Mouse (Mus musculus) testis, postnatal 10 days (tissue): ENCODE measurements at regions not wholly inside any gene's neighbourhood (a gene's known extent, or its start where the extent isn't known, plus 50 kb on each side); places are given as distances from the start of the nearest gene placed in this dataset.

Experiments used
- DNase-seq: peaks from one replicate; pipeline ENCODE4 v3.0.0; 2021; ENCODE audit warnings: low spot score

DNA sequence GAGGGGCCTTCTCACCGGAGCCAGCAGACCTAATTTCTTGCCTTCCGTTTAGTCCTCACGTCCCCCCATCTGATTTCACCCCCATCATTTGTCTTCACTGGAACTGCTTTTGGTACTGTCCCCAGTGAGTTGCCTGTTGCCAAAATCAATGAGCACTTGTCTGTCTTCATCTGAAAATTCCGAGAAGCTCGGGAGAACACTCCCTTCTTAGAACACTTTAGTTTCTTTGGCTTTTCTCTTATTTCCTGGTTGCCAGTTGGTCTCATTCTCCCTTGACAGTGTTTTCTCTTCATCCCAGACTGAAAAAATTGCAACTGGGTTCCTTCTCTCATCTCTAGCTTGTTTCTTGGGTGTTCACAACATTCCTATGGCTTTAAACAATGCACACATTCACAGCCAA, 305.2 kb upstream of the Gm9747 start:
- DNase-seq, result no peak

DNA sequence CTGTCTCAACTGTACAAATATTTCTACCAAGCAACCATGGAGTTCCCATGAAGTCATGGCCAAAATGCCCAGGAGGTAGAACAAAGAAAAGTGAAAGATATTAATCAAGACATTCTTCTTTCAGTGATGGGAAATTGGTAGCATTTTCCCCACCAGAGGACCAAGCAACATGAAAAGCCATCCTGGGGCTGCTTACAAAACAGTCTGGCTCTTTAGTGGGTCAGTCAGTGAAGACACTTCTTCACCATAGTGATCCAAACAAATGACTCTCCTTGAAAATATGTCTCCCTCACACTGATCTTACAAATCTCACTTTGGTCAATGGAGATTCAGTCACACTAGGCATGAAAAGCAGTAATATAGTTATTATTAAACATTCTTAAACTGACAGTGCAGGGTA, 299.8 kb upstream of the Gm9747 start:
- DNase-seq, result no peak

DNA sequence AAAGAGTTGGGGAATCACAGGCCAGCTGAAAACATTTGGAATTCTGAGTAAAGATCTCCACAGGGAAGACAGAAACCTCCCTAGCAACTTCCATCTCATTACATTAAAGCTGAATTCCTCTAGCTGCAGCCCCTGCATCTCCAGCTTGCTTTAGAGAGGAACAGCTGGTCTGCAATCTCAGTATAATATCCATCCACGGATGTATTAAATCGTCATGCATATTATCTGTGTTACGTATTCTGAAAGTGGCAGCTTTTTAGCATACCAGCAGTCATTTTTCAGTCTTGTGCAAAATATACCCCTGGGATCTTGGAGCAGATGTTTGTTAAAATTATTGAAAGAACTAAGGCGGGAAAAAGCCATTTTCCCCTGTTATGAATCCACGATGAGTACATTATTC, 287.7 kb upstream of the Gm9747 start:
- no peak for DNase-seq

GRCm38 (mm10) chr1:81950140-81950550, 282.8 kb upstream of the Gm9747 start:
- no peak for DNase-seq

DNA sequence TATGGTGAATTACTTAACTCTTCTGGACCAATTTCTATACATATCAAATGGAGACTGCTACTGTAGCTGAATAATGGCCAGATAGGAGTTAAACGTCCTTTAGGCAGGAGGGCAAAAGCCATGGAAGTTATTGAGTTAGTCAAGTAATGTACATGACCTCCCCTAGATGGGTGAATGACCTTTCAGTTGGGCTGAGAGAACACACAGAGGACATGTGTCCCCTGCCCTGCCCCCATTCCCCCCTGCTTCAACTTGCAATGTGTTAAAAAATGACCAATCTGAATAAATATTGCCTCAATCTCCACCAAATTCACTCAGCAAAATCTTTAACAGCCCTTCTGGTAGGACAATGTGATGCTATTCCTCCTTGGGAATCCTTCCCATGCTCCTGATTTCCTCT, 282.1 kb upstream of the Gm9747 start:
- DNase-seq, result no peak

DNA sequence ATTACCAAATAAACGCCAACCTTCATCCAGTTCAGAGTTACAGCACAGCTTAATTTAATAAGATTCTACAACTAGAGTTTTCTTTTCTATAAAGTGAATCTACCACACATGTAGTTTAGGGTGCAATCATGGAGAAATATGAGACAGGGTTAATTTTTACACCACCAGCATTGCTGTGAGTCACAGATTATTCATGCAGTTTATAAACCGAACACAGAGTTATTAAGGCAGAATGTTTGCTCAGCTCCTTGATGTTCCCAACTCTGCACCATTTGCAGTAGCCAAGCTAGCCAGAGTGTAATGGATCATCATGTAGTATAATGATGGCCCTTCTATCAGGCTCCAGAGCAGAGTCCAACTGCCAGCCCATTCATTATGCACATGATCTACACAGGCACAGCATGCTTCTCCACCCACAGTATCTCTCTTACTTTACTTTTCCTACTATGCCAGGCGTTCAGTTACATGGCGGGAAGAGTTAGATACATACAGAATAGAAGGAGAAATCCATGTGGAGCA, 281.4 kb upstream of the Gm9747 start:
- no peak for DNase-seq

- no peak for DNase-seq
Observed at GRCm38 (mm10) chr1:81952095-81952494, 280.8 kb upstream of the Gm9747 start.

GRCm38 (mm10) chr1:81954507-81954906, 278.4 kb upstream of the Gm9747 start:
- DNase-seq, result no peak

DNA sequence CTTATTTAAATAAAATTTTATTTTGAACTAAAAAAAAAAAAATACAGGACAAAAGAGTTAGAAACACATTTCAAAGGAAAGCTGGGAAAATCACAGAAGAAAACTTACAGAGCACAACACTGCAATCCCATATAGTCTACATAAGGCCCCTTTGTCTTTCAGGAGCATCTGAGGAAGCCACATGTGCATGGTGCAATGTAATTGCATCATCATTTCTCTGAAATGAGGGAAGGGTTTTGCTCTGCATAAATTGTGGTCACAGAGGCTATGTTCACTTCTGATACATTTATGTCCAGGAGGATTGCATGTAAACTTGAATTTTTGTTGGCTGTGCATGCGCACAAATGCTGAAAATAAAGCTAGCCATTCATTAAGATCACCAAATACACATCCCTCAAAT, 265.9 kb upstream of the Gm9747 start:
- DNase-seq, result no peak

DNA sequence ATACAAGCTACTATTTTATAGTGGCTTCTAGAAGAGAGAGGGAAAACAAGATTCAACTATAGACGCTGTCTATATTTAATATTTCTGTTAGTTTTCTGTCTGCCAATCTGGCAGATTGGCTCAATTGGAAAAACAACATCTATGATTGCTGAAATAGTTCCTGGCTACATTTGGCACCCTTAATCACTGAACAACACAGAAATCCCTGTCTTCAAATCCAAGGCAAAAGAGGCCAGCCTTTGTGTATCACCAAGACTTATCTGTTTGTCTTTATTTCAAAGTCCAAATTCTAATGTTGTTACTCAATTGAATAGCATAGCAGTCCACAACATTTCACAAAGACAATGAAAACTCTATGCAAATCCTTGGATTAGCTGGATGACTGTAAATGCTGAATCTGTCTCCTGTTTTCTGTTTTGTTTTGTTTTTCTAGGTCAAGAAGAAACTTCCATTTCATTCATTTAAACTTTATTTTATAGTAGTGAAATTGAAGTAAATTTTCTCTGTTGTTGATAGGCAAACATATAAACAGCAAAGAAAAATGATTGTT, 265.1 kb upstream of the Gm9747 start:
- no peak for DNase-seq

- no peak for DNase-seq
Observed at GRCm38 (mm10) chr1:81972575-81972974, 260.3 kb upstream of the Gm9747 start.

DNA sequence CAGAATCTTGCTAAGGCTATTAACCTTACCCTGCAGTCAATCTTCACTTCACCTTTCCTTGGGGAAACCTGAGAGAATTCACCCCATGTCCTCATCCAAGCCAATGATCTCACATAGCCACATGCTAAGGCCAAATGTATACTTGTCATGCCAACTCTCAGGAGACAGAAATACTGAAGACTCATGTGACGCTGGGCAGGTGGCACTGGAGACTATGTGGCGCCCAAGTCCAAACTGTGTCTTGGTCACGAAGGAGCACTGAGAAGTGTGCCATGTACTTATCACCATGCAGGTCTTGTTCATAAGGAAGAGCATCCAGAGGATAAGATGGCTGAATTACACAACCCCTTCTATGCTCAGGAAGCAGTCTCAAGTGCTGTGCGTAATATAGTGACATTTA, 259.4 kb upstream of the Gm9747 start:
- DNase-seq, result no peak

DNA sequence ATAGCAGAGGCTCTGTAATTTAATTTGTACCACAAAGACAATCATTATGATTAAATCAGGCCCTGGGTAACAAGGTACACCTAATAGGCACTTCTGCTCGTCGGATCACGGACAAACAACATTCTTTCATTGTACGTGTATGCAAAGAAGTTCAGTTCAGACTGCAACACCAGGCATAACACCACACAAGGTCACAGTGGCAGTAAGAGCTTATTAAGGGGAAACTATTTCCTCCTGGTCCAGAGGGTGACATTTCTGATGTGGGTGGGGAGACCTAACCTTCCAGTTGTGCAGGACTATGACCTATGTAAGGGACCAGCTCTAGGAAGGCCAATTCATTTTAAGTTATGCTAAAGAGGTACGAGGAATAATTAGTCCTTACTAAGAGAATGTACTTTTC, 225.0 kb upstream of the Gm9747 start:
- no peak for DNase-seq

GRCm38 (mm10) chr1:82008805-82009204, 224.1 kb upstream of the Gm9747 start:
- no peak for DNase-seq

DNA sequence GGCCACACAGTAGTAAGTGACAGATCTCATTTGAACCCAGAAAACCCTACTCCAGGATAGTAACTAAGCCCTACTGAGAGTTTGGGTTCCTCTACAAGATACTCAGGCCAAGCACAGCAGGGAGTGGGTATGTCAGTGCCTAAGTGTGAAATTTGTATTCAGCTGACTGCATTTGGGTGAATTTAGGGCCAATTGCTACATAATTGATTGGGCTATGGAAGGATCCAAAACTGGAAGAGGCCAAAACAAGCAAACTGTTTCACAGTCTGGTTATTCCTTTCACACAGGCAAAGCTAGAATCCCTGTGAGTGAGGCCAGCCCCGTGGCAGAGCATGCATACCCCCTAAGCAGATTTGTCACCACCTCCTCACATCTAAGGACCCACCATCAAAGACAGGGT, 221.9 kb upstream of the Gm9747 start:
- DNase-seq, result no peak

- DNase-seq, result no peak
Observed at GRCm38 (mm10) chr1:82015341-82015740, 217.6 kb upstream of the Gm9747 start.

DNA sequence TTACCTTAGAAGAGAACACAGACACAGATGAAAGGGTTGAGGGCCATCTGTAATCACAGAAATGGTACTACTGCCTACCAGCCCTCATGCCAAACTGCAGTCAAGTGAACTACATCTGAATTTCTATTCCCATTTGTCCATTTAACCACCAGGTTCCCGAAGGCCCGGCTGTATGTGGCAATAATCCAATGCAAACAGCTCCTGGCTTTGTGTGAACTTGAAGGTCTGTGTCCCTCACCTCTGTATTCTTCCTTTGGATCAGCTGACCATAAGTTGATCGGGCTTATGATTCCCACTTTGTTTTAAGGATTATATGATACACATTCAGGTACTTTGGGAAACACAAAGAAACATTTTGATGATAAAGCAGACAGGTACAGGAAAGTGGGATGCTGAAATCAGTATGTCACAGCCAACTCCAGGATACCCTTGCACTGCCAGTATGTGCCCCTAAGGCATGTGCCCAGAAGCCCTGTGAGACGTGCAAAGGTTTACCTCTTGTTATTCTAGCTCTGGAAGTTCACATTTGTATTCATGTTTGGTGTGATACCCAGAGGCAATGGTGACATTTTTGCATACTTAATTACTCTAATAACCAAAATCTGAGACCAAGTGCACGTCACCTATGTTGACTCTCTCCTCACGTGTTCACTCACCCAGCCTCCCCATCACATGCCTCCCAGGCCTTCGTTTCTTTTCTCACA, 214.1 kb upstream of the Gm9747 start:
- DNase-seq, result no peak

DNA sequence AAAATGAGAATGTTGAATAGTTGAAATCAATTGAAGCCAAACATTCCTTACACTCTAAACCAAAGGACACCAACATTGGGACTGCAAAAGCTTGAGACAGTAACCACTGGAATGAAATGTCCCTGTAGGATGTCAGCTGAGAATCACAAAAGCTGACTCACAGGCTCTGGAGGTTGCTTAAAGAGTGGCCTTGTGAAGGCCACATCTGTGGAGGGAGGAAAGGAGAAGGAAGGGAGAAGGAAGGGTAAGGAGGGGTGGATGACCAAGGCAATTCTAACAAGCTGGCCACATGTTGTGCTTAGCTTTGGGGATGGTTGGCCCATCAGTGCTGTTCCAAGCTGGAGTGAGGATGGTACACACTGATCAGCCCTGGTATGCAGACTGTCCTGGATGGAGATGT, 205.2 kb upstream of the Gm9747 start:
- DNase-seq, result no peak

DNA sequence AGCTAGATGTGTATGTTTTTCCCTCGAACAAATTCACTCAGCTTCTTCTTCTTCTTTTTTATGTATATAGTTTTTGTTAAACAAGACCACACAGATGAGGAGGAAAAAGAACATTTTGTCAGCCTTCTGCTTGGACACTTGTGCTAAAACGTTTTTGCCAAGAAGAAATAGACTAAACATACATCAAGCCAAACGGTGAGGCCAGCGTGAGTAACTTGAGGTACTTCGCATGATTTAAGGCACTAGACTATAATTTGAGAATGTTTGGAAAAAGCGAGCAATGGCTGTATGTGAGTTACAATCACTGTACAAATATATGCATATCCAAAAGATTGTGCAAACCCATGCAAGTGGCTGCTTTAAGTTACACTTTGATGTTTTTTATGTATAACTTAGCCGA, 201.8 kb upstream of the Gm9747 start:
- no peak for DNase-seq

GRCm38 (mm10) chr1:82032410-82032809, 200.5 kb upstream of the Gm9747 start:
- no peak for DNase-seq

DNA sequence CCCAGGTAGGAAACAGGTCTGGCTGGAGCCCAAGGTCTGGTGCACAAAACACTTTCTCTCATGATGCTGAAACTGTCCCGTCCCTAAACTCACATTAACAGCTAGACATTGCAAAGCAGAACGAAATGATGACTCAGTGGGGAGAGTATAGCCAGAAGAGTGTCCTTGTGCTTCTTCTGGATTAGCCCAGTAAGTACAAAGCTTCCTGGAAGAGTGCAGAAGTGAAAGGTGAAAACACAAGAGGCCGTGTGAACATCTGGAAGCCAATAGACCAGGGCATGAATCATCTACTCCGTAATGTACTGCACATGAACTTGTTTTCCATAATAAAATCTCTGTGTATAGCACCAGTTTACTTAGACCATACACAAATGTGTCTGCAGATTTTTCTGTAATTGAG, 194.7 kb upstream of the Gm9747 start:
- DNase-seq, result no peak

DNA sequence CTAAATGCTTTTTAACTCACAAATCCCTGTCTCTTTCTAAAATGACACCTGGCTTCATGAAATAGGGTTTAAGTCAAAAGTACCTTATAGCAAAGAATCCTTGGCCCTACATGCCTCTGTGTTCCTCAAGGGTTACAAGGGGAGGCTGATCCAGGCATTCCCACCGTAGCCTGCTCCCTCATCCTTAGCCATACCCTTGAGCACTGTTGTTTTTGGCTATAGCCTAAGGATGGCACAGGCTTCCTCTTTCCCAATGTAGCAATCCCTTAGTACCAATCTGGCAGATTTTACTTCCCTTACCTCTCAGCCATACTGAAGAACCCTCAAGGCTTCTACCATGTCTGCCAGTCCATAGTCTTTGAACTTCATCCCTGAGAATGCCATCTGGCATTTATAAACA, 194.2 kb upstream of the Gm9747 start:
- DNase-seq, result no peak

- no peak for DNase-seq
Observed at GRCm38 (mm10) chr1:82041286-82042050, 191.4 kb upstream of the Gm9747 start.
